8 mouse cellular contexts compared by ENCODE assay signal in the genomic region with DNA sequence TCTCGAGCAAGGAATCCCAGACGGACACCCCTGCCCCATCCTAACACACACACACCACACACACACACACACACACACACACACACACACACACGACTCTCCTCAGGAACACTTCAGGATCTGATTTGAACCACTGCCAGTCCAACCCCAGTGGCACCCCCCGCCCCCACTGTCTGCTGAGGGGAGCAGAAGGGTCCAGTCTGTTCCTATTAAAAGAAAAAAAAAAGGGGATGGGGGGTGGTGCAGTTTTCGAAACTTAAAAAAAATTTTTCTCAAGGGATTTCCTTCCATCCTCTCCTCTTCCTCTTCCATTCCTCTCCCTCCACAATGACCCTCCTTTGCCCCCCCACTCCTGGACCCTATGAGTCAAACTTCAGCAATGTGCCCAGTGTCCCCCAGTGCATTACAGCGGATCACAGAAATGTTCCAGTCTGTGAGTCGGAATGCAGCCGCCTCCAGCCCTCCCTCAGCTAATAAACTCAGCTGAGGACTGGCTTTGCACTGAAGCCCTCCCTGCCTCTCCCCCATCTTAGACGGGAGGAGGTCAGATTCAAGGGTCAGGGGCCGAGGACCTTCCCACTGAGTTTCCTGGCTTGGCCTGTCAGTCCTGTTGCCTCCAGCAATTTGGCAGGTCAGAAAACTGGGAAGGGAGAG. TPM values are rescaled to one million over a fixed set of nuclear protein-coding genes. Genes with fewer than 3 reads are reported as not detected.
A peak's percentile ranks its signal among the peaks of the same experiment; 100 is the strongest.
DNase-seq lines count a peak whose midpoint lies in the region; ATAC-seq lines count a peak whose summit lies in the region.

No protein-coding gene starts in this region.

- no peaks in the 10 kb centered on the region for H3K27me3 ChIP-seq in heart, embryonic 11.5 days (ENCODE audit: control insufficient read depth, insufficient read depth, low read length)

- no peaks in the 10 kb centered on the region for H3K9me3 ChIP-seq in heart, embryonic 11.5 days (replicated peaks; ENCODE audit: control insufficient read depth, low read length)

- H3K4me3 ChIP-seq in brown adipose tissue, adult 24 weeks (ENCODE audit: insufficient read depth, low read depth, low read length) = peak overlapping the region; percentile 61
- peak overlapping the region; percentile 90 for H3K4me3 ChIP-seq in heart, embryonic 11.5 days (ENCODE audit: low read depth, low read length)

- H3K36me3 ChIP-seq in heart, embryonic 11.5 days (ENCODE audit: control insufficient read depth, insufficient read depth, low read length) = no peaks in the 10 kb centered on the region

- WGBS in heart, embryonic 11.5 days (ENCODE audit: insufficient replicate concordance) = 3% methylated on average over 10 of the region's 10 CpGs

- H3K9ac ChIP-seq in heart, embryonic 11.5 days (ENCODE audit: low read depth, low read length) = peak overlapping the region; percentile 97

- ATAC-seq in heart, embryonic 11.5 days (replicated peaks; ENCODE audit: insufficient number of reproducible peaks, low FRiP score, low TSS enrichment) = no peak
- ATAC-seq in inflammation-experienced regulatory T-cells, adult 6 months = no peak

- peaks cover 11% of the 10 kb centered on the region for H3K4me1 ChIP-seq in brown adipose tissue, adult 24 weeks (ENCODE audit: control insufficient read depth, insufficient read depth, insufficient read length, low read length)
- peaks cover 31% of the 10 kb centered on the region for H3K4me1 ChIP-seq in heart, embryonic 11.5 days (ENCODE audit: control insufficient read depth, insufficient read depth, low read length)

- DNase-seq in adrenal gland, postnatal 10 days = peak; percentile 67
- DNase-seq in adrenal gland, adult 18-20 months (ENCODE audit: low spot score in 2 of 2) = no peak
- peak; percentile 64 to 84 for DNase-seq in kidney, postnatal 25 days
- DNase-seq in mesoderm, embryonic 11.5 days (ENCODE audit: low read depth, low spot score) = peak; percentile 61
- no peak for DNase-seq in layer of hippocampus, adult 11-12 months (ENCODE audit: low spot score)

- H3K4me2 ChIP-seq in heart, embryonic 11.5 days = peak overlapping the region; percentile 83

- H3K27ac ChIP-seq in brown adipose tissue, adult 24 weeks (replicated peaks; ENCODE audit: low read depth, low read length) = peak overlapping the region; percentile 82
- peak overlapping the region; percentile 96 for H3K27ac ChIP-seq in heart, embryonic 11.5 days (ENCODE audit: low read depth, low read length)

RNA-seq across cellular contexts. Expression of a gene that starts 12.2 kb away (rescaled TPM):
- 10 to 100 TPM; 50.4 to 76.7 TPM for total RNA-seq in adrenal gland, postnatal 10 days (2021)
- 10 to 100 TPM; 29.7 to 55.2 TPM for total RNA-seq in adrenal gland, adult 18-20 months (2021)
- 10.0 and 10.2 TPM in 2 replicates for polyA plus RNA-seq in brown adipose tissue, adult 24 weeks (2012; ENCODE audit: insufficient read depth, insufficient read length, missing spikeins)
- 24.6 and 25.0 TPM in 2 replicates for polyA plus RNA-seq in heart, embryonic 11.5 days (2014; fragmentation: Nextera tagmentation; extraction: Ambion mirVana)
- polyA plus RNA-seq in inflammation-experienced regulatory T-cells, adult 6 months (2017; shearing (Covaris generic)) = 10 to 100 TPM; 47.2 to 80.6 (median 77.9) TPM

RNA-seq across cellular contexts. Expression of a gene that starts 53.8 kb away (rescaled TPM):
- 10 to 100 TPM; 66.1 to 78.6 TPM for total RNA-seq in adrenal gland, postnatal 10 days (2021)
- 100 to 1,000 TPM; 114 to 139 TPM for total RNA-seq in adrenal gland, adult 18-20 months (2021)
- 70.5 and 79.9 TPM in 2 replicates for polyA plus RNA-seq in brown adipose tissue, adult 24 weeks (2012; ENCODE audit: insufficient read depth, insufficient read length, missing spikeins)
- 45.1 and 51.1 TPM in 2 replicates for polyA plus RNA-seq in heart, embryonic 11.5 days (2014; fragmentation: Nextera tagmentation; extraction: Ambion mirVana)
- 10 to 100 TPM; 30.1 to 34.1 (median 30.8) TPM for polyA plus RNA-seq in inflammation-experienced regulatory T-cells, adult 6 months (2017; shearing (Covaris generic))

Comparison
In these comparisons a context has a peak if more than half of its experiments do, and no peak if none do; other contexts are left out.
1. DNase-seq: peak in adrenal gland, postnatal 10 days (single experiment), kidney, postnatal 25 days (2 of 2) and mesoderm, embryonic 11.5 days (single experiment); none in adrenal gland, adult 18-20 months (0 of 2) and layer of hippocampus, adult 11-12 months (single experiment).